Mouse (Mus musculus) embryonic facial prominence, embryonic 11.5 days (tissue): ENCODE results near the gene Gbf1. TPM values are rescaled to one million over a fixed set of nuclear protein-coding genes. Genes with fewer than 3 reads are reported as not detected.

Experiments
- ATAC-seq: fragments of 200-750 bp; cut with Nextera tagmentation; replicated peaks from 2 replicates; pipeline ENCODE4 v1.8.0; 2017; ENCODE audit warnings: low read depth; ENCODE audit not compliant: insufficient number of reproducible peaks, low FRiP score, low TSS enrichment
- DNase-seq: peaks from one replicate; pipeline ENCODE4 v3.0.0-alpha.2; 2015; ENCODE audit warnings: low spot score
- H3K27ac ChIP-seq: fragments of 300-500 bp; sonication (generic); replicated peaks from 2 replicates; pipeline ENCODE4 v1.5.1; 2014; ENCODE audit warnings: mild to moderate bottlenecking, low read depth, low read length, control low read depth
- H3K27me3 ChIP-seq: fragments of 300-500 bp; sonication (generic); 2 replicates; pipeline ENCODE4 v1.6.1; 2014; ENCODE audit warnings: mild to moderate bottlenecking, low read length, moderate library complexity, mixed read lengths; ENCODE audit not compliant: control insufficient read depth, insufficient read depth
- H3K36me3 ChIP-seq: fragments of 300-500 bp; sonication (generic); replicated peaks from 2 replicates; pipeline ENCODE4 v1.6.1; 2014; ENCODE audit warnings: low read depth, mild to moderate bottlenecking, low read length, moderate library complexity, mixed read lengths; ENCODE audit not compliant: control insufficient read depth, insufficient read depth
- H3K4me1 ChIP-seq: fragments of 300-500 bp; sonication (generic); 2 replicates; pipeline ENCODE4 v1.6.1; 2014; ENCODE audit warnings: low read length, mixed read lengths; ENCODE audit not compliant: control insufficient read depth, insufficient read depth
- H3K4me2 ChIP-seq: fragments of 300-500 bp; sonication (generic); 2 replicates; pipeline ENCODE4 v1.6.1; 2014; ENCODE audit warnings: low read depth, mild to moderate bottlenecking, control low read depth, low read length, moderate library complexity
- H3K4me3 ChIP-seq: fragments of 300-500 bp; sonication (generic); 2 replicates; pipeline ENCODE4 v1.5.1; 2014; ENCODE audit warnings: low read depth, low read length, control low read depth
- H3K9ac ChIP-seq: fragments of 300-500 bp; sonication (generic); replicated peaks from 2 replicates; pipeline ENCODE4 v1.6.1; 2014; ENCODE audit warnings: mild to moderate bottlenecking, control low read depth, low read length
- H3K9me3 ChIP-seq: fragments of 300-500 bp; sonication (generic); replicated peaks from 2 replicates; pipeline ENCODE4 v1.6.1; 2016; ENCODE audit warnings: mild to moderate bottlenecking, low read length, inconsistent platforms, mixed read lengths; ENCODE audit not compliant: control insufficient read depth
- WGBS: fragments of 180-500 bp; shearing (Covaris S2); extraction: QIAGEN DNeasy Blood & Tissue Kit; methylation state at CpG from one replicate; pipeline ENCODE4 v1.1.7; 2014; 5-methylcytosine and 5-hydroxymethylcytosine counted together
- polyA plus RNA-seq: library from polyadenylated mRNA; unstranded; fragments of >200 nt; fragmentation: Nextera tagmentation; extraction: Ambion mirVana; gene quantifications from 2 replicates; pipeline ENCODE4 v1.2.1, GENCODE M21; 2014

The Gbf1 gene
- polyA plus RNA-seq, 1 experiment from 2014 or later = 33.4 TPM

DNA sequence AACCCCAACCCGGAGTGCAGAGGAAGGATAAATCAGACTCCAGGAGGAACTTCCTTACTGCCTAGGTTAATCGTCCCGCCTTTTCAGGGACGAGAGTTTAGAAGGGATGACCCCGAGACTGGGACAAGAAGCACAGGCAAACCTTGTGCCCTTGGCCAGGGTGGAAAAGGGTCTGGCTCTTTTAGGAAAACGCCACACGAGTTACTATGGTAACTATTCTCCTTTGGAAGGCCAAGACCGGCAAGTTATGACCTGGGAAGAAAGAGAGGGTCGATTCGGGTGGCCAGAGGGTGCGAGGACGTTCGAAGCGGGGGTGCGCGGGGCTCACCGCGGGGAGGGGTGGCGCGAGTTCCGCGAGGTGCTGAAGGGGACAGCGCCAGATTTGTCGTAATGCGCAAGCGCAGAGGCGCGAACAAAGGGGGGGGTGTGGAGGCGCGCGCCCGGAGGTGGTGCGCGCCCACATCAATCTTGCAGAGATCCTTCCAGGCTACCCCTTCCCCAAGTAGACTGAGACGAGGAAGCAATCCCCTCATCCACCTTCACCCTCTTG is 174.5 kb downstream of the Gbf1 start, which contains the start of gene Psd:
Gene Psd (minus strand): TSS at position 401 of the 550 bp plus-strand sequence.
- DNase-seq = peak; percentile 68
- H3K4me2 ChIP-seq = peak within 1 kb of the TSS; percentile 95
- under 1% methylated on average over 35 of the region's 35 CpGs for WGBS
- peaks cover 3% of the 10 kb centered on the region; the same call in 1 of the 2 replicates for H3K4me1 ChIP-seq
- no peaks in the 10 kb centered on the region for H3K36me3 ChIP-seq
- H3K9me3 ChIP-seq = no peaks in the 10 kb centered on the region
- H3K9ac ChIP-seq = peak within 1 kb of the TSS; percentile 47
- no peak for ATAC-seq
- H3K27me3 ChIP-seq = peaks cover 37% of the 10 kb centered on the region
- peak within 1 kb of the TSS; percentile 65 for H3K4me3 ChIP-seq
- H3K27ac ChIP-seq = peak within 1 kb of the TSS; percentile 49; the same call in 1 of the 2 replicates

DNA sequence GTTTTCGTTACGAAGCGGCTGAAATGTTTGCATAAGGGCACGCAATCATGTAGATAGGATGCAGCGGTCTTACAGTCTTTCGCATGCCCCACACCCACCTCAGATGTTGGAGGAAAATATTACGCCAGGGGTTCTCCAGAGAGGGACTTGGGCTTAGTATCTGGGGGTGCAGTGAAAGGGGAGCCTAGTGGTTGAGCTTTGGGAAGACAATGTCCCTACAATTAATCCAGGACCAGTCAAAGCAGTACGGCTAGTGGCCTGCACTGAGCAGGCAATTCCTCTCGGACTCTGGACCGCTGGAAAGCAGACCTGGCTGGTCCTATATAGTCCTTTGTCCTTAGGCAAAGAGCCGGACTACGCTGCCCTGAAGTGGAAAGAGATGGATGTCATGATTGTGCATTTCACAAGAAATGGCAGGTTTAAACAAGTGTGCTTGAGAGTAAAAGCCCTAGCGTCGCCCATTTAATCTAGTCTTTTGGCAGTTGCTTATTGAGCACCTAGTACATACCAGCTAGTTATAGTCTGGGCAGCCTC is 175.3 kb downstream of the Gbf1 start:
- no peaks in the 10 kb centered on the region for H3K9me3 ChIP-seq
- ATAC-seq (no peak), DNase-seq (no peak)
- H3K27ac ChIP-seq = no peak overlapping the region; the same call in 1 of the 2 replicates
- no peaks in the 10 kb centered on the region for H3K36me3 ChIP-seq
- peaks cover 33% of the 10 kb centered on the region for H3K27me3 ChIP-seq
- peak overlapping the region; percentile 95 for H3K4me2 ChIP-seq
- peak overlapping the region; percentile 47; the same call in 1 of the 2 replicates for H3K9ac ChIP-seq
- WGBS = 28% methylated on average over 14 of the region's 14 CpGs
- H3K4me3 ChIP-seq = peak overlapping the region; percentile 65
- H3K4me1 ChIP-seq = peaks cover 3% of the 10 kb centered on the region; the same call in 1 of the 2 replicates

DNA sequence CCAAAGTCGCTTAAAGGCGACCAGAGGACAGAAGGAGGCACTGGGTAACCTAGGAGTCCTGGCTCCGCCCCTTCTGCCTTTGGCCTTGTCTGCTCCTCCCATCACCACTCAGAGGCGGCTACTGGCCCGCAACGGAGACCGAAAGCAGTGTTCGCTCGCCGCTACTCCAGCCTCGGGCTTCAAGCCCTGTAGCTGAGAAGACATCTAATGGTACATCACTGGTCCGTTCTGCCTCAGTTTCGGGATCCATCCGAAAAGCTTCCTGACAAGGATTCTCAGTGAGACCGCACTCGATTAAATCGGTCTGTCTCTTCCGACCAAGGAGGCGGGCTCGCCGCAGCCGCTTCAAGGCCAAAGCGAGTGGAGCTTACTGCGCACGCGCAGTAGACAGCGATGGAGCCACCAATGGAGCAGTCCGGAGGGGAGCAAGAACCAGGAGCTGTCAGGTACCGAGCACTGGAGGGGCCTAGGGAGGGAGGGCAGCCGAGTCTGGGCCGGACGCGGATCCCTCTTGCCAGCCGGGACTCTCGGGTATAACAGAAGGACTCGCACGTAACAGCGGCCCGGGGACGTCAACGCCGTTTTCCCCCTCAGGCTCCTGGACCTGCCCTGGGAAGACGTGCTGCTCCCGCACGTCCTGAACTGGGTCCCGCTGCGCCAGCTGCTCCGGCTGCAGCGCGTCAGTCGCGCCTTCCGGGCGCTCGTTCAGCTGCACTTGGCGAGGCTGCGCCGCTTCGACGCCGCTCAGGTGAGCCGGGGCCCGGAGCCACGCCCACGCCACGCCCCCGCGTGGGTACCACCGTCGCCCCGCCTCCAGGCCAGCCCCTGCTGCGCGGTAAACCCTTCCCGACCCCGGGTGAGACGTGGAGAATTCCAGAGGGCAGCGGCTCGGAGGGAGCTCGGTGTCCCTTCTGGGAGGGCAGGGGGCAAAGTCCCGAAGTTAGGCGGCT is 176.0 kb downstream of the Gbf1 start, which contains the start of gene Fbxl15:
Gene Fbxl15 (plus strand): TSS at position 104 of the 950 bp plus-strand sequence.
- Histone ChIP-seq H3K4me2 (peak within 1 kb of the TSS; percentile 95), H3K9me3 (no peaks in the 10 kb centered on the region), H3K4me3 (peak within 1 kb of the TSS; percentile 65), H3K4me1 (peaks cover 3% of the 10 kb centered on the region; the same call in 1 of the 2 replicates), H3K27me3 (peaks cover 29% of the 10 kb centered on the region), H3K9ac (peak within 1 kb of the TSS; percentile 47), H3K27ac (peak within 1 kb of the TSS; percentile 49), H3K36me3 (no peaks in the 10 kb centered on the region)
- peak; percentile 95 for DNase-seq
- under 1% methylated on average over 74 of the region's 81 CpGs for WGBS
- peak; percentile 84 for ATAC-seq

DNA sequence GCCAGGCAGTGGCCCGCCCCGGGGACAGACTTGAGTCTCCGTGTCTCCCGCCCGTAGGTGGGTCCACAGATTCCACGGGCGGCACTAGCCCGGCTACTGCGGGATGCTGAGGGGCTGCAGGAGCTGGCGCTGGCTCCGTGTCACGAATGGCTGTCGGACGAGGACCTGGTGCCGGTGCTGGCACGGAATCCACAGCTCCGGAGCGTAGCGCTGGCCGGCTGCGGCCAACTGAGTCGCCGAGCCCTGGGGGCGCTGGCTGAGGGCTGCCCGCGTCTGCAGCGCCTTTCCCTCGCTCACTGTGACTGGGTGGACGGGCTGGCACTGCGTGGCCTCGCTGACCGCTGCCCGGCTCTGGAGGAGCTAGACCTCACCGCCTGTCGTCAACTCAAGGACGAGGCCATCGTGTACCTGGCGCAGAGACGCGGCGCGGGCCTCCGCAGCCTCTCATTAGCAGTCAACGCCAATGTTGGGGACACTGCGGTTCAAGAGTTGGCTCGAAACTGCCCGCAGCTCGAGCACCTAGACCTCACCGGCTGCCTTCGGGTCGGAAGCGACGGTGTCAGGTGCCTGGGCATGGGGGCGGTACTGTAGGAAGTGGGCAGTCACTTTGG is 176.8 kb downstream of the Gbf1 start:
- ATAC-seq (no peak), DNase-seq (no peak)
- Histone ChIP-seq H3K9ac (peak overlapping the region; percentile 47), H3K4me2 (peak overlapping the region; percentile 95), H3K4me3 (peak overlapping the region; percentile 65), H3K9me3 (no peaks in the 10 kb centered on the region), H3K27ac (peak overlapping the region; percentile 49; the same call in 1 of the 2 replicates), H3K4me1 (peaks cover 3% of the 10 kb centered on the region; the same call in 1 of the 2 replicates), H3K27me3 (peaks cover 28% of the 10 kb centered on the region), H3K36me3 (no peaks in the 10 kb centered on the region)
- 1% methylated on average over 49 of the region's 54 CpGs for WGBS

DNA sequence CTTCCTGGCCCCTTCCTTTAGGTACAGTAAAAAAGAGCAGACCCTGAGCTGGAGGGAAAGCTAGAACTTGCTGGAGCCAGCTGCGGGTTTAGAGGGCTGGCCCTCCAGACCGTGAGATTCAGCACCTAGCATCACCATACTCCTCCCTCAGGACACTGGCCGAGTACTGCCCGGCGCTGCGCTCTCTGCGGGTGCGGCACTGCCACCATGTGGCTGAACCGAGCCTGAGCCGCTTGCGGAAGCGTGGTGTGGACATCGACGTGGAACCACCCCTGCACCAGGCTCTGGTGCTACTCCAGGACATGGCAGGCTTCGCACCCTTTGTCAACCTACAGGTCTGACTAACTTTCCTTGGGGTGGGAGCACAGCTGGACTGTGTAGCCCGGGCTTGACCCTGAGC is 177.6 kb downstream of the Gbf1 start:
- Histone ChIP-seq H3K9ac (no peak overlapping the region; the same call in 1 of the 2 replicates), H3K4me2 (peak overlapping the region; percentile 13; the same call in 1 of the 2 replicates), H3K27me3 (peaks cover 20% of the 10 kb centered on the region), H3K36me3 (no peaks in the 10 kb centered on the region), H3K4me3 (no peak overlapping the region), H3K4me1 (peaks cover 3% of the 10 kb centered on the region; the same call in 1 of the 2 replicates), H3K27ac (no peak overlapping the region), H3K9me3 (no peaks in the 10 kb centered on the region)
- 5% methylated on average over 16 of the region's 16 CpGs for WGBS
- 0 out of 2 replicates have a peak, but pooled peaks have one; percentile 11 for ATAC-seq
- peak; percentile 78 for DNase-seq

DNA sequence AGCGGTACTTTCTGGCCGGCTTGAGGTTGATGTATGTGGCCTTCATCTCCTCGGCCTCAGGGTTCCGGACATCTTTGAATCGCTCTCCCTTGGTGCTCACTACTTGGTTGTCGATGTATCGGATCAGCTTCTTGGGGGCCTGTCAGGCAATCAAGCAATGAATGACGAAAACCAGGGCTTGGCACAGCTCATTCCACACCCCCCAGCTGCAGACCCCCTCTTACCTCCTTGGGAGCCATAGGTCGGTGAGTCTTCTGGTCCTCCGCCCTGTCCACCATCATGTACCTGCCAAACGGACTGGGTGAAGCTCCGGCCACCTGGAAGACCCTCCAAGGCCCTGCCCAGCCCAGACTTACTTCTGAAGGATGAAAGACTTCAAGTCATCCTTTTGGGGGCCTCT is 178.4 kb downstream of the Gbf1 start:
- 87% methylated on average over 12 of the region's 12 CpGs for WGBS
- Histone ChIP-seq H3K9me3 (no peaks in the 10 kb centered on the region), H3K9ac (no peak overlapping the region), H3K27me3 (peaks cover 13% of the 10 kb centered on the region), H3K27ac (no peak overlapping the region), H3K4me2 (no peak overlapping the region), H3K4me1 (peaks cover 3% of the 10 kb centered on the region; the same call in 1 of the 2 replicates), H3K36me3 (no peaks in the 10 kb centered on the region), H3K4me3 (no peak overlapping the region)
- DNase-seq (no peak), ATAC-seq (no peak)

DNA sequence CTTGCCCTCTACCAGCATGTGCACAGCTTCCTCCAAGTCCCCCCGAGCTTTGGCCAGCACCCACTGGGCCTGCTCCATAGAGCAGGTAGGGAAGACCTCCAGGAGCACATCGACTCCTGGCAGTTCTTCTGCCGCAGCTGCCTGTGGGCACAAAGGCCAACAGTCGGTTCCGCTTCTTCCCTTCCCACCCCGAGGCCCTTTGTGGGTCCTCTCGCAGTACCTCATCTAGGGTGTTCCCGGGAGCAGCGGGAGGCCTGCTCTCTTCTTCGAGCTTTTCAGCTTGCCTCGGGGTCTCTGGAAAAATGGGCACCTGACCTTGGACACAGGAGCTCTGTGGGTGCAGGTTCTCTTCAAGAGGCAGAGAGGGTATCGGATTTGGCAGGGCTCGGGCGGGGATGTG is 179.0 kb downstream of the Gbf1 start:
- no peak for DNase-seq
- Histone ChIP-seq H3K4me2 (no peak overlapping the region), H3K27ac (no peak overlapping the region), H3K9ac (no peak overlapping the region), H3K27me3 (peaks cover 7% of the 10 kb centered on the region), H3K36me3 (no peaks in the 10 kb centered on the region), H3K4me1 (peaks cover 3% of the 10 kb centered on the region; the same call in 1 of the 2 replicates), H3K4me3 (no peak overlapping the region), H3K9me3 (no peaks in the 10 kb centered on the region)
- no peak for ATAC-seq
- WGBS = 88% methylated on average over 14 of the region's 14 CpGs
